Mouse (Mus musculus) heart, adult 2 months (tissue): ENCODE measurements at regions not wholly inside any gene's neighbourhood (a gene's known extent, or its start where the extent isn't known, plus 50 kb on each side); places are given as distances from the start of the nearest gene placed in this dataset.

ENCODE experiments used
- CTCF ChIP-seq: fragments of 200-600 bp; IDR thresholded peaks from 2 replicates; pipeline ENCODE4 v1.8.1; 2022; ENCODE audit warnings: antibody characterized with exemption, mild to moderate bottlenecking, moderate library complexity
- EP300 ChIP-seq: fragments of 200-500 bp; IDR thresholded peaks from 2 replicates; pipeline ENCODE4 v1.6.1; 2011; ENCODE audit warnings: low read depth, low read length, control low read depth; ENCODE audit not compliant: insufficient read depth
- POLR2A ChIP-seq: fragments of 200-500 bp; IDR thresholded peaks from 2 replicates; pipeline ENCODE4 v1.6.1; 2011; ENCODE audit warnings: mild to moderate bottlenecking, low read depth, low read length, control low read depth; ENCODE audit not compliant: insufficient read depth

- TF ChIP-seq CTCF: no peak
- TF ChIP-seq POLR2A: no peak
- TF ChIP-seq EP300: no peak
Observed at GRCm38 (mm10) chr6:91623646-91624045, 60.2 kb upstream of the Slc6a6 start.
